Mouse (Mus musculus) brain, embryonic 14.5 days (tissue): ENCODE results near the gene Pdzd2.

Experiments used
- CTCF ChIP-seq: fragments of 200-500 bp; IDR thresholded peaks from 2 replicates; pipeline ENCODE4 v1.5.1; 2012; ENCODE audit warnings: inconsistent platforms, mild to moderate bottlenecking, moderate library complexity, borderline replicate concordance; ENCODE audit not compliant: insufficient read depth, insufficient read length; ENCODE audit errors: extremely low read depth
- POLR2A ChIP-seq: fragments of 200-500 bp; IDR thresholded peaks from 2 replicates; pipeline ENCODE4 v1.6.1; 2012; ENCODE audit warnings: mild to moderate bottlenecking, inconsistent platforms, borderline replicate concordance; ENCODE audit not compliant: poor library complexity, insufficient read depth, insufficient read length, severe bottlenecking; ENCODE audit errors: extremely low read depth

DNA sequence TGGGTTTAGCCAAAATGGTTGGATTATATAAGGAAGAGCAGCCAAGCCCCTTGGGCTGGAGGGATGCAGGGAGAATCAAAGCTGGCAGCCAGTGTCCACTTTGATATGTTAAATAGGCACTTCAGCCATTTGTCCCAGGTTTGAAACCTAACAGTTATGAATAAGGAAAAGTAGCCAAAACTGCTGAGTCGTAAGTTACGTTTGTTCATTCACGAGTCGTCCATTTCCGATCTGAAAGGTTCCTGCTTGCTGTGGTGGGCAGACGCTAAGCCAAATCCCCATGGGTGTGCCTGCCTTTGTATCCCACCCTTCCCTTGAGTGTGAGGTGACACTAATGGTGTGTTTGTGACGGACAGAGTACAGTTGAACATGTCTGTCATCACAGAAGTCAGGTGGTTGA is 428.3 kb downstream of the Pdzd2 start:
- no peak for TF ChIP-seq POLR2A
- TF ChIP-seq CTCF: no peak
